Mouse (Mus musculus) olfactory bulb, adult 2 months (tissue): ENCODE measurements at regions not wholly inside any gene's neighbourhood (a gene's known extent, or its start where the extent isn't known, plus 50 kb on each side); places are given as distances from the start of the nearest gene placed in this dataset.

Experiments
- CTCF ChIP-seq: fragments of 200-500 bp; IDR thresholded peaks from 2 replicates; pipeline ENCODE4 v1.5.1; 2012; ENCODE audit warnings: low read depth, mild to moderate bottlenecking, low read length, moderate library complexity; ENCODE audit not compliant: insufficient read depth
- POLR2A ChIP-seq: fragments of 200-500 bp; IDR thresholded peaks from 2 replicates; pipeline ENCODE4 v1.6.1; 2012; ENCODE audit warnings: mild to moderate bottlenecking, low read depth, low read length, moderate library complexity; ENCODE audit not compliant: insufficient read depth

DNA sequence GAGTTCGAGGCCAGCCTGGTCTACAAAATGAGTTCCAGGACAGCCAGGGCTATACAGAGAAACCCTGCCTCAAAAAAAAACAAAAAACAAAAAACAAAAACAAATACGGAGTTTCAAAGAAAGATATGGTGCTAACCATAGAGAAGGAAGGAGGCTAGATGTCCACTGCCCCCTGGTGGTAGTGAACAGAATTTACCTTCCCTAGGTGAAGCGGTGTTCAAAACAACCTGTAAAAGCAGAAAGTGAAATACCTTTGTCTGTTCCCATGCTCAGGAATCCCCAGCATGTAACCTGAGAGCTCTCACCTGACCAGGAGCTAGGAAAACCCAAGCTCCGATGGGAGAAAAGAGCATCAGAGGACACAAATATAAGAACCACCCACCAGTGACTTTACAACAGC lies 173.1 kb upstream of the Rhobtb1 start:
- TF ChIP-seq CTCF = no peak
- no peak for TF ChIP-seq POLR2A
